Mouse (Mus musculus): ENCODE data around the gene Zgrf1. TPM values are rescaled to one million over a fixed set of nuclear protein-coding genes. Genes with fewer than 3 reads are reported as not detected.
A peak's percentile ranks its signal among the peaks of the same experiment; 100 is the strongest.

Gene Zgrf1
- polyA plus RNA-seq, 1 experiment from 2014 or later = 14.0 TPM

GRCm38 (mm10) chr3:127625296-127625695 lies 72.0 kb downstream of the Zgrf1 start:
- 2% methylated on average over 36 of the region's 36 CpGs for WGBS
- H3K27me3 ChIP-seq (ENCODE audit: control insufficient read depth, insufficient read depth, low read length) = peaks cover 56% of the 10 kb centered on the region

GRCm38 (mm10) chr3:127625701-127626399 lies 72.6 kb downstream of the Zgrf1 start:
- Histone ChIP-seq H3K36me3 (ENCODE audit: control insufficient read depth, insufficient read depth, low read length) (no peaks in the 10 kb centered on the region), H3K9ac (ENCODE audit: low read depth, low read length) (0 out of 2 replicates have a peak overlapping the region, but pooled peaks have one; percentile 28), H3K4me2 (replicated peaks; ENCODE audit: low read depth, low read length) (peak overlapping the region; percentile 56), H3K4me3 (ENCODE audit: low read length) (peak overlapping the region; percentile 34), H3K9me3 (ENCODE audit: control insufficient read depth, low read length) (no peaks in the 10 kb centered on the region), H3K27ac (ENCODE audit: low read depth, low read length) (no peak overlapping the region), H3K4me1 (ENCODE audit: control insufficient read depth, insufficient read depth, low read length) (no peaks in the 10 kb centered on the region; the same call in 1 of the 2 replicates), H3K27me3 (ENCODE audit: control insufficient read depth, insufficient read depth, low read length) (peaks cover 61% of the 10 kb centered on the region)
- WGBS = under 1% methylated on average over 28 of the region's 28 CpGs
- ATAC-seq (ENCODE audit: low FRiP score, low TSS enrichment) = no peak

More at GRCm38 (mm10) chr3:127625296-127625695, 72.0 kb downstream of the Zgrf1 start:
- Histone ChIP-seq H3K4me3 (ENCODE audit: low read length) (peak overlapping the region; percentile 34), H3K4me1 (ENCODE audit: control insufficient read depth, insufficient read depth, low read length) (no peaks in the 10 kb centered on the region; the same call in 1 of the 2 replicates), H3K36me3 (ENCODE audit: control insufficient read depth, insufficient read depth, low read length) (no peaks in the 10 kb centered on the region), H3K9me3 (ENCODE audit: control insufficient read depth, low read length) (no peaks in the 10 kb centered on the region), H3K4me2 (replicated peaks; ENCODE audit: low read depth, low read length) (peak overlapping the region; percentile 56), H3K27ac (ENCODE audit: low read depth, low read length) (no peak overlapping the region), H3K9ac (ENCODE audit: low read depth, low read length) (0 out of 2 replicates have a peak overlapping the region, but pooled peaks have one; percentile 28)
- ATAC-seq (ENCODE audit: low FRiP score, low TSS enrichment) = peak; percentile 73

GRCm38 (mm10) chr3:127626524-127626923 lies 73.2 kb downstream of the Zgrf1 start:
- no peak for ATAC-seq (ENCODE audit: low FRiP score, low TSS enrichment)
- Histone ChIP-seq H3K4me1 (ENCODE audit: control insufficient read depth, insufficient read depth, low read length) (no peaks in the 10 kb centered on the region; the same call in 1 of the 2 replicates), H3K4me3 (ENCODE audit: low read length) (no peak overlapping the region), H3K4me2 (replicated peaks; ENCODE audit: low read depth, low read length) (no peak overlapping the region), H3K27ac (ENCODE audit: low read depth, low read length) (no peak overlapping the region), H3K9me3 (ENCODE audit: control insufficient read depth, low read length) (no peaks in the 10 kb centered on the region), H3K36me3 (ENCODE audit: control insufficient read depth, insufficient read depth, low read length) (no peaks in the 10 kb centered on the region), H3K27me3 (ENCODE audit: control insufficient read depth, insufficient read depth, low read length) (peaks cover 67% of the 10 kb centered on the region), H3K9ac (ENCODE audit: low read depth, low read length) (no peak overlapping the region)
- 4% methylated on average over 3 of the region's 3 CpGs for WGBS

- Histone ChIP-seq H3K4me2 (replicated peaks; ENCODE audit: low read depth, low read length) (no peak overlapping the region), H3K9me3 (ENCODE audit: control insufficient read depth, low read length) (no peaks in the 10 kb centered on the region), H3K4me3 (ENCODE audit: low read length) (no peak overlapping the region), H3K4me1 (ENCODE audit: control insufficient read depth, insufficient read depth, low read length) (peaks cover 3% of the 10 kb centered on the region; the same call in 1 of the 2 replicates), H3K36me3 (ENCODE audit: control insufficient read depth, insufficient read depth, low read length) (no peaks in the 10 kb centered on the region), H3K9ac (ENCODE audit: low read depth, low read length) (no peak overlapping the region), H3K27me3 (ENCODE audit: control insufficient read depth, insufficient read depth, low read length) (peaks cover 75% of the 10 kb centered on the region), H3K27ac (ENCODE audit: low read depth, low read length) (no peak overlapping the region)
- 1% methylated on average over 27 of the region's 28 CpGs for whole genome bisulfite sequencing
- ATAC-seq (ENCODE audit: low FRiP score, low TSS enrichment) = peak; percentile 19; the same call in 1 of the 2 replicates
Measured at GRCm38 (mm10) chr3:127627151-127627955, 74.1 kb downstream of the Zgrf1 start.

- Histone ChIP-seq H3K4me2 (replicated peaks; ENCODE audit: low read depth, low read length) (no peak overlapping the region), H3K9me3 (ENCODE audit: control insufficient read depth, low read length) (no peaks in the 10 kb centered on the region), H3K4me1 (ENCODE audit: control insufficient read depth, insufficient read depth, low read length) (peaks cover 8% of the 10 kb centered on the region), H3K36me3 (ENCODE audit: control insufficient read depth, insufficient read depth, low read length) (no peaks in the 10 kb centered on the region), H3K27me3 (ENCODE audit: control insufficient read depth, insufficient read depth, low read length) (peaks cover 81% of the 10 kb centered on the region), H3K27ac (ENCODE audit: low read depth, low read length) (no peak overlapping the region), H3K9ac (ENCODE audit: low read depth, low read length) (no peak overlapping the region), H3K4me3 (ENCODE audit: low read length) (no peak overlapping the region)
- WGBS = 0% methylated on average over 9 of the region's 9 CpGs
- ATAC-seq (ENCODE audit: low FRiP score, low TSS enrichment) = peak; percentile 29; the same call in 1 of the 2 replicates
Measured at GRCm38 (mm10) chr3:127627956-127628310, 74.6 kb downstream of the Zgrf1 start.

GRCm38 (mm10) chr3:127628311-127629184 lies 75.3 kb downstream of the Zgrf1 start:
- Histone ChIP-seq H3K9me3 (ENCODE audit: control insufficient read depth, low read length) (no peaks in the 10 kb centered on the region), H3K27ac (ENCODE audit: low read depth, low read length) (no peak overlapping the region), H3K4me2 (replicated peaks; ENCODE audit: low read depth, low read length) (no peak overlapping the region), H3K4me3 (ENCODE audit: low read length) (no peak overlapping the region), H3K36me3 (ENCODE audit: control insufficient read depth, insufficient read depth, low read length) (no peaks in the 10 kb centered on the region), H3K4me1 (ENCODE audit: control insufficient read depth, insufficient read depth, low read length) (peaks cover 15% of the 10 kb centered on the region), H3K27me3 (ENCODE audit: control insufficient read depth, insufficient read depth, low read length) (peaks cover 87% of the 10 kb centered on the region), H3K9ac (ENCODE audit: low read depth, low read length) (no peak overlapping the region)
- WGBS = 2% methylated on average over 37 of the region's 37 CpGs
- no peak for ATAC-seq (ENCODE audit: low FRiP score, low TSS enrichment)

- Histone ChIP-seq H3K9ac (ENCODE audit: low read depth, low read length) (no peak overlapping the region), H3K27ac (ENCODE audit: low read depth, low read length) (no peak overlapping the region), H3K4me2 (replicated peaks; ENCODE audit: low read depth, low read length) (no peak overlapping the region), H3K27me3 (ENCODE audit: control insufficient read depth, insufficient read depth, low read length) (peaks cover 94% of the 10 kb centered on the region), H3K36me3 (ENCODE audit: control insufficient read depth, insufficient read depth, low read length) (no peaks in the 10 kb centered on the region), H3K4me1 (ENCODE audit: control insufficient read depth, insufficient read depth, low read length) (peaks cover 19% of the 10 kb centered on the region), H3K4me3 (ENCODE audit: low read length) (no peak overlapping the region), H3K9me3 (ENCODE audit: control insufficient read depth, low read length) (no peaks in the 10 kb centered on the region)
- ATAC-seq (ENCODE audit: low FRiP score, low TSS enrichment) = no peak
- WGBS = 9% methylated on average over 1 of the region's 1 CpGs
Measured at GRCm38 (mm10) chr3:127630190-127630589, 76.9 kb downstream of the Zgrf1 start.

GRCm38 (mm10) chr3:127630735-127631372 lies 77.6 kb downstream of the Zgrf1 start:
- Histone ChIP-seq H3K4me1 (ENCODE audit: control insufficient read depth, insufficient read depth, low read length) (peaks cover 19% of the 10 kb centered on the region), H3K27ac (ENCODE audit: low read depth, low read length) (no peak overlapping the region), H3K36me3 (ENCODE audit: control insufficient read depth, insufficient read depth, low read length) (no peaks in the 10 kb centered on the region), H3K9me3 (ENCODE audit: control insufficient read depth, low read length) (no peaks in the 10 kb centered on the region), H3K4me3 (ENCODE audit: low read length) (no peak overlapping the region), H3K9ac (ENCODE audit: low read depth, low read length) (no peak overlapping the region), H3K4me2 (replicated peaks; ENCODE audit: low read depth, low read length) (no peak overlapping the region), H3K27me3 (ENCODE audit: control insufficient read depth, insufficient read depth, low read length) (peaks cover 90% of the 10 kb centered on the region)
- 3% methylated on average over 17 of the region's 17 CpGs for WGBS
- ATAC-seq (ENCODE audit: low FRiP score, low TSS enrichment) = no peak

Data from kidney, embryonic 14.5 days (tissue).